Mouse (Mus musculus): Measurements from ENCODE around the gene Hsp90ab1.

DNA sequence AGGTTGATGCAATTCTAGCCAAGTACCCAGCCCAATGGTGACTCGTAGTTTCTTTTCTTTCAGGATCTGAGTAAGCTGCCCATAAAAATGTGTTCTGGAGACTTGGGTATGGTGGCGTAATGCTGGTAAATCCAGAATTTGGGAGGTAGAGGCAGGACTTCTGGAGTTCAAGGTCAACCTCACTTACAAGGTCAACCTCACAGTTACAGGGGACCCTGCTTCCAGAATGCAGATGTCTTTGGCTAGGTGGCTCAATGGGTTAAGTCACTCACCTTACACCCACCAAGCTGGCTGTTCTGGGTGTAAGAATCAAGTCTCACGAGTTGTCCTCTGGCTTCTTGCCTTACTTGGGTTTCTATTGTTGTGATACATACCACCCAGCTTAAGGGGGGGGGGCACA lies 43.6 kb upstream of the Hsp90ab1 start:
- TF ChIP-seq EP300 (IDR thresholded peaks at IDR 0.05; ENCODE audit: insufficient read depth, low read depth, low read length) (no peak), CTCF (IDR thresholded peaks at IDR 0.05; ENCODE audit: low read depth, low read length) (no peak), POLR2A (IDR thresholded peaks at IDR 0.05; ENCODE audit: insufficient read depth, low read length) (no peak)
